Mouse (Mus musculus) cortical plate, adult 2 months (tissue): ENCODE measurements around the gene Bcl2l12.

ENCODE experiments used
- CTCF ChIP-seq: fragments of 200-500 bp; IDR thresholded peaks from 2 replicates; pipeline ENCODE4 v1.5.1; 2011; ENCODE audit warnings: mild to moderate bottlenecking, control low read depth, low read length; ENCODE audit not compliant: insufficient read depth; ENCODE audit errors: extremely low read depth
- POLR2A ChIP-seq: fragments of 200-500 bp; IDR thresholded peaks from 2 replicates; pipeline ENCODE4 v1.6.1; 2011; ENCODE audit warnings: mild to moderate bottlenecking, low read length, control low read depth; ENCODE audit not compliant: insufficient read depth; ENCODE audit errors: extremely low read depth

- TF ChIP-seq CTCF, result no peak
- no peak for TF ChIP-seq POLR2A
These were observed 39.9 kb upstream of the Bcl2l12 start for GRCm38 (mm10) chr7:45038411-45038810.
